Mouse (Mus musculus) MEL (cell line): ENCODE measurements around the gene Sgms1. TPM values are rescaled to one million over a fixed set of nuclear protein-coding genes. Genes with fewer than 3 reads are reported as not detected.

Experiments used
- DNase-seq: peaks from one replicate; pipeline ENCODE4 v3.0.0; 2011; ENCODE audit warnings: low read depth, low spot score
- H3K27ac ChIP-seq: 2 replicates; pipeline ENCODE4 v1.5.1; 2012; ENCODE audit warnings: low read depth, mild to moderate bottlenecking, control low read depth, low read length, moderate library complexity; ENCODE audit not compliant: control insufficient read depth
- H3K27me3 ChIP-seq, 2 experiments: fragments of 150-350 bp in 1 of 2; sonication (generic) in 1 of 2; 2 replicates each; pipeline ENCODE4 v1.6.1; 2012; ENCODE audit warnings: low read length in 2 of 2, mild to moderate bottlenecking in 2 of 2, improper control_type of control experiment in 1 of 2, moderate library complexity in 1 of 2; ENCODE audit not compliant: insufficient read depth in 2 of 2, control insufficient read depth in 1 of 2
- H3K36me3 ChIP-seq, 2 experiments: 2 replicates each; pipeline ENCODE4 v1.6.1; 2012 to 2014; ENCODE audit warnings: low read length in 2 of 2, improper control_type of control experiment in 1 of 2, inconsistent platforms in 1 of 2, mild to moderate bottlenecking in 1 of 2; ENCODE audit not compliant: insufficient read depth in 2 of 2, control insufficient read depth in 1 of 2
- H3K4me1 ChIP-seq, 2 experiments: fragments of 150-350 bp in 1 of 2; sonication (generic) in 1 of 2; 2 replicates each; pipeline ENCODE4 v1.6.1; 2012; ENCODE audit warnings: low read length in 2 of 2, improper control_type of control experiment in 1 of 2, mild to moderate bottlenecking in 1 of 2; ENCODE audit not compliant: insufficient read depth in 2 of 2, control insufficient read depth in 1 of 2
- H3K4me3 ChIP-seq, 2 experiments: fragments of 150-350 bp in 1 of 2; sonication (generic) in 1 of 2; 2 replicates each; pipeline ENCODE4 v1.5.1; 2012; ENCODE audit warnings: low read depth in 2 of 2, low read length in 2 of 2, mild to moderate bottlenecking in 2 of 2, moderate library complexity in 2 of 2, control low read depth in 1 of 2, improper control_type of control experiment in 1 of 2; ENCODE audit not compliant: control insufficient read depth in 1 of 2, insufficient read depth in 1 of 2
- H3K79me2 ChIP-seq: 2 replicates; pipeline ENCODE4 v1.6.1; 2012; ENCODE audit warnings: mild to moderate bottlenecking, low read length, moderate library complexity; ENCODE audit not compliant: control insufficient read depth, poor library complexity, insufficient read depth
- H3K9ac ChIP-seq: 2 replicates; pipeline ENCODE4 v1.6.1; 2012; ENCODE audit warnings: low read depth, mild to moderate bottlenecking, control low read depth, low read length, moderate library complexity; ENCODE audit not compliant: control insufficient read depth, poor library complexity, severe bottlenecking
- H3K9me3 ChIP-seq: fragments of 150-350 bp; sonication (generic); replicated peaks from 2 replicates; pipeline ENCODE4 v1.6.1; 2012; ENCODE audit warnings: mild to moderate bottlenecking, low read length, improper control_type of control experiment, moderate library complexity; ENCODE audit not compliant: insufficient read depth
- BHLHE40 ChIP-seq: IDR thresholded peaks from 2 replicates; pipeline ENCODE4 v1.6.1; 2012; ENCODE audit warnings: low read depth, mild to moderate bottlenecking, inconsistent platforms, low read length, improper control_type of control experiment, borderline replicate concordance
- CHD1 ChIP-seq: IDR thresholded peaks from 2 replicates; pipeline ENCODE4 v1.6.1; 2012; ENCODE audit warnings: low read depth, mild to moderate bottlenecking, inconsistent platforms, low read length, improper control_type of control experiment
- CHD2 ChIP-seq: IDR thresholded peaks from 2 replicates; pipeline ENCODE4 v1.6.1; 2011; ENCODE audit warnings: low read length, improper control_type of control experiment
- CTCF ChIP-seq, 3 experiments: IDR thresholded peaks in 2 of 3; conservative IDR thresholded peaks in 1 of 3; 2 replicates each; pipeline ENCODE4 v1.5.1; 2011 to 2012; ENCODE audit warnings: low read length in 3 of 3, low read depth in 2 of 3, mild to moderate bottlenecking in 2 of 3, improper control_type of control experiment in 1 of 3, inconsistent platforms in 1 of 3, mixed read lengths in 1 of 3, moderate library complexity in 1 of 3; ENCODE audit not compliant: control insufficient read depth in 1 of 3, insufficient read depth in 1 of 3, poor library complexity in 1 of 3, severe bottlenecking in 1 of 3
- E2F4 ChIP-seq: IDR thresholded peaks from 2 replicates; pipeline ENCODE4 v1.6.1; 2011; ENCODE audit warnings: low read depth, low read length, improper control_type of control experiment, borderline replicate concordance
- ELF1 ChIP-seq: IDR thresholded peaks from 2 replicates; pipeline ENCODE4 v1.6.1; 2014; ENCODE audit warnings: low read depth, mild to moderate bottlenecking, inconsistent platforms, low read length, improper control_type of control experiment, moderate library complexity
- EP300 ChIP-seq, 2 experiments: IDR thresholded peaks; 2 replicates each; pipeline ENCODE4 v1.6.1; 2011; ENCODE audit warnings: improper control_type of control experiment in 2 of 2, low read length in 2 of 2, low read depth in 1 of 2, mild to moderate bottlenecking in 1 of 2
- ETS1 ChIP-seq: IDR thresholded peaks from 2 replicates; pipeline ENCODE4 v1.6.1; 2012; ENCODE audit warnings: low read depth, mild to moderate bottlenecking, inconsistent platforms, low read length, improper control_type of control experiment, moderate library complexity
- GABPA ChIP-seq: IDR thresholded peaks from 2 replicates; pipeline ENCODE4 v1.6.1; 2012; ENCODE audit warnings: low read depth, mild to moderate bottlenecking, inconsistent platforms, low read length, improper control_type of control experiment, moderate library complexity
- GATA1 ChIP-seq: IDR thresholded peaks from 2 replicates; pipeline ENCODE4 v1.6.1; 2011; ENCODE audit warnings: low read depth, low read length, improper control_type of control experiment
- HCFC1 ChIP-seq: IDR thresholded peaks from 2 replicates; pipeline ENCODE4 v1.6.1; 2012; ENCODE audit warnings: low read depth, mild to moderate bottlenecking, inconsistent platforms, low read length, improper control_type of control experiment, moderate library complexity
- JUND ChIP-seq: IDR thresholded peaks from 2 replicates; pipeline ENCODE4 v1.6.1; 2011; ENCODE audit warnings: low read depth, mild to moderate bottlenecking, improper control_type of control experiment, low read length
- KAT2A ChIP-seq: conservative IDR thresholded peaks from 2 replicates; pipeline ENCODE4 v1.6.1; 2012; ENCODE audit warnings: low read depth, low read length, improper control_type of control experiment, inconsistent platforms
- MAFK ChIP-seq: IDR thresholded peaks from 2 replicates; pipeline ENCODE4 v1.6.1; 2011; ENCODE audit warnings: low read depth, mild to moderate bottlenecking, low read length, improper control_type of control experiment, borderline replicate concordance
- MAX ChIP-seq: IDR thresholded peaks from 2 replicates; pipeline ENCODE4 v1.6.1; 2011; ENCODE audit warnings: low read length, improper control_type of control experiment
- MAZ ChIP-seq: IDR thresholded peaks from 2 replicates; pipeline ENCODE4 v1.6.1; 2012; ENCODE audit warnings: low read depth, mild to moderate bottlenecking, inconsistent platforms, low read length, improper control_type of control experiment
- MEF2A ChIP-seq: IDR thresholded peaks from 2 replicates; pipeline ENCODE4 v1.6.1; 2014; ENCODE audit warnings: low read depth, mild to moderate bottlenecking, inconsistent platforms, low read length, improper control_type of control experiment; ENCODE audit not compliant: poor library complexity, insufficient replicate concordance, severe bottlenecking; ENCODE audit errors: extremely low read depth
- MXI1 ChIP-seq: IDR thresholded peaks from 2 replicates; pipeline ENCODE4 v1.6.1; 2011; ENCODE audit warnings: mild to moderate bottlenecking, low read depth, low read length, improper control_type of control experiment
- MYB ChIP-seq: IDR thresholded peaks from 2 replicates; pipeline ENCODE4 v1.6.1; 2011; ENCODE audit warnings: mild to moderate bottlenecking, low read depth, low read length, improper control_type of control experiment
- MYC ChIP-seq: IDR thresholded peaks from 2 replicates; pipeline ENCODE4 v1.6.1; 2011; ENCODE audit warnings: low read depth, mild to moderate bottlenecking, low read length, improper control_type of control experiment, moderate library complexity
- NELFE ChIP-seq: IDR thresholded peaks from 2 replicates; pipeline ENCODE4 v1.6.1; 2011; ENCODE audit warnings: low read depth, low read length, improper control_type of control experiment
- NRF1 ChIP-seq: IDR thresholded peaks from 2 replicates; pipeline ENCODE4 v1.6.1; 2014; ENCODE audit warnings: low read depth, mild to moderate bottlenecking, inconsistent platforms, low read length, improper control_type of control experiment, moderate library complexity; ENCODE audit not compliant: poor library complexity, insufficient read depth, severe bottlenecking
- POLR2AphosphoS2 ChIP-seq: IDR thresholded peaks from 2 replicates; pipeline ENCODE4 v1.6.1; 2011; ENCODE audit warnings: low read length, improper control_type of control experiment
- POLR2AphosphoS5 ChIP-seq: IDR thresholded peaks from 2 replicates; pipeline ENCODE4 v1.6.1; 2012; ENCODE audit warnings: low read depth, borderline replicate concordance, mild to moderate bottlenecking, inconsistent platforms, low read length, moderate library complexity, mixed read lengths
- RCOR1 ChIP-seq: IDR thresholded peaks from 2 replicates; pipeline ENCODE4 v1.6.1; 2012; ENCODE audit warnings: low read depth, mild to moderate bottlenecking, inconsistent platforms, low read length, improper control_type of control experiment
- SIN3A ChIP-seq: IDR thresholded peaks from 2 replicates; pipeline ENCODE4 v1.6.1; 2012; ENCODE audit warnings: low read length, improper control_type of control experiment, inconsistent platforms
- SMC3 ChIP-seq: IDR thresholded peaks from 2 replicates; pipeline ENCODE4 v1.6.1; 2011; ENCODE audit warnings: low read depth, low read length, improper control_type of control experiment
- TAL1 ChIP-seq: IDR thresholded peaks from 2 replicates; pipeline ENCODE4 v1.6.1; 2012; ENCODE audit warnings: mild to moderate bottlenecking, inconsistent platforms, low read length, moderate library complexity, mixed read lengths
- TBP ChIP-seq: IDR thresholded peaks from 2 replicates; pipeline ENCODE4 v1.8.0; 2011; ENCODE audit warnings: low read depth, low read length, improper control_type of control experiment
- TCF12 ChIP-seq: IDR thresholded peaks from 2 replicates; pipeline ENCODE4 v1.6.1; 2014; ENCODE audit warnings: low read depth, mild to moderate bottlenecking, inconsistent platforms, low read length, improper control_type of control experiment, moderate library complexity
- UBTF ChIP-seq: IDR thresholded peaks from 2 replicates; pipeline ENCODE4 v1.6.1; 2012; ENCODE audit warnings: low read depth, mild to moderate bottlenecking, inconsistent platforms, low read length, improper control_type of control experiment, moderate library complexity, borderline replicate concordance; ENCODE audit not compliant: insufficient read depth
- USF1 ChIP-seq: IDR thresholded peaks from 2 replicates; pipeline ENCODE4 v1.6.1; 2014; ENCODE audit warnings: low read depth, mild to moderate bottlenecking, inconsistent platforms, low read length, improper control_type of control experiment, moderate library complexity
- USF2 ChIP-seq, 2 experiments: IDR thresholded peaks; 2 replicates each; pipeline ENCODE4 v1.6.1; 2011 to 2012; ENCODE audit warnings: improper control_type of control experiment in 2 of 2, low read length in 2 of 2, borderline replicate concordance in 1 of 2, inconsistent platforms in 1 of 2, low read depth in 1 of 2, mild to moderate bottlenecking in 1 of 2; ENCODE audit not compliant: insufficient read depth in 1 of 2
- ZC3H11A ChIP-seq: IDR thresholded peaks from 2 replicates; pipeline ENCODE4 v1.6.1; 2012; ENCODE audit warnings: low read depth, mild to moderate bottlenecking, inconsistent platforms, low read length, improper control_type of control experiment
- ZKSCAN1 ChIP-seq: IDR thresholded peaks from 2 replicates; pipeline ENCODE4 v1.6.1; 2012; ENCODE audit warnings: low read depth, mild to moderate bottlenecking, inconsistent platforms, low read length, improper control_type of control experiment, moderate library complexity
- ZNF384 ChIP-seq: IDR thresholded peaks from 2 replicates; pipeline ENCODE4 v1.6.1; 2012; ENCODE audit warnings: low read depth, mild to moderate bottlenecking, inconsistent platforms, low read length, improper control_type of control experiment
- polyA plus RNA-seq, 2 experiments: library from polyadenylated mRNA; stranded (reverse) in 1 of 2; unstranded in 1 of 2; fragments of >175 nt in 1 of 2; fragments of >200 nt in 1 of 2; gene quantifications; 2 replicates each; pipeline versions ENCODE4 v1.2.1 to v1.2.4; 2012; ENCODE audit warnings: low replicate concordance in 2 of 2, low read depth in 1 of 2; ENCODE audit not compliant: insufficient read length in 2 of 2, insufficient read depth in 1 of 2, missing spikeins in 1 of 2
- total RNA-seq: library from RNA; depleted of rRNA; stranded (reverse); fragments of 300-350 nt; gene quantifications from 2 replicates; pipeline ENCODE4 v1.2.3, GENCODE M21; 2012

Gene Sgms1
- total and polyA plus RNA-seq, 3 experiments, result 16.3 to 18.5 TPM; not detected in 1

DNA sequence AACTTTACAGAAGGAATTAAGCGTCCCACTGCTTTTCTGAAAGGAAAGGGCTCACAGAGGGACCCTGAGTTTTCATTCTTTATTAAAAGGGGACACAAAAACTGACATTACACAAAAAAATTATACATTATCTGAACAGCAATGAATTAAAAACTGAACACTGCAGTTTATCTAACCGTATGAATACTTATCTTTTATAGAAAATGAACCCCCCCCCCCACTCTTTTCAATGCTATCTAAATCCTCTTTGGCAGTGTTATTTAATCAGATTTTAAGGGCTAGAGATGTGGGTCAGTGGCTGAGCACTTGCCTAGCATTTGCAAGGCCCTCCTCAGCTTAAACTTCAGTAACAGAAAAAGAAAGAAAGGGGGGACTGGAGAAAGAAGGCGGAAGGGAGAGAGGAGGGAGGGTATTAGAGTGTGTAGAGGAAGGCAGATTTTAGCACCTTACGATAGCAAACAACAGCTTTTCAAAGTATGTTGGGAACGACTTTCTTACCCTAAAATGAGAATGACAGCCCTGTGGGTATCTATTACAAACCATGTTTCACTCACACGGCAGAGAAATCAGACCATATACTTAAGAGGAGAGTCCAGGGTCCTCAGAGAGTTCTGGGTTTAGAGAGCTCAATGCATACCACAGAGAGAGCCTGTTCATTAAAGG, 215.9 kb downstream of the Sgms1 start:
- Histone ChIP-seq H3K9me3 (no peaks in the 10 kb centered on the region), H3K4me3 (peak overlapping the region in 1 of 2 experiments; percentile 36; a peak in 2 of 4 replicates), H3K4me1 (peaks cover 28 to 40% of the 10 kb centered on the region in 2 experiments), H3K9ac (peak overlapping the region; percentile 57), H3K79me2 (no peaks in the 10 kb centered on the region; the same call in none of the 2 replicates), H3K27me3 (no peaks in the 10 kb centered on the region), H3K27ac (peak overlapping the region; percentile 97), H3K36me3 (peaks cover 0 to 44% of the 10 kb centered on the region in 2 experiments; a peak in 2 of 4 replicates)
- peak; percentile 50 for DNase-seq
- TF ChIP-seq MAZ (peak; percentile 76), MYC (no peak), MAX (no peak), HCFC1 (no peak), TAL1 (no peak), UBTF (no peak), CHD1 (no peak), ZNF384 (peak; percentile 37; the same call in 1 of the 2 replicates), TCF12 (peak; percentile 79), ETS1 (peak; percentile 61; the same call in 1 of the 2 replicates), ELF1 (no peak; the same call in 1 of the 2 replicates), USF1 (no peak), MYB (peak; percentile 71), GABPA (no peak), NRF1 (no peak), CTCF (IDR thresholded peaks at IDR 0.05 in 2 of 3, conservative IDR thresholded peaks at IDR 0.05 in 1 of 3; ENCODE audit: control insufficient read depth in 1 of 3, insufficient read depth in 1 of 3, low read depth in 2 of 3, low read length in 3 of 3, poor library complexity in 1 of 3, severe bottlenecking in 1 of 3) (no peak), MAFK (no peak), USF2 (IDR thresholded peaks at IDR 0.05; ENCODE audit: borderline replicate concordance in 1 of 2, insufficient read depth in 1 of 2, low read depth in 1 of 2, low read length in 2 of 2) (no peak), RCOR1 (no peak; the same call in 1 of the 2 replicates), TBP (no peak), E2F4 (no peak), EP300 (IDR thresholded peaks at IDR 0.05; ENCODE audit: low read depth in 1 of 2, low read length in 2 of 2) (peak; percentile 76 to 87), BHLHE40 (no peak), CHD2 (no peak), NELFE (no peak), ZC3H11A (no peak), GATA1 (peak; percentile 73), SIN3A (no peak; the same call in 1 of the 2 replicates), MXI1 (0 out of 2 replicates have a peak, but pooled peaks have one; percentile 12), JUND (no peak), ZKSCAN1 (no peak), KAT2A (no peak), POLR2AphosphoS5 (no peak), SMC3 (no peak), POLR2AphosphoS2 (no peak), MEF2A (no peak)
